Mouse (Mus musculus): Measurements from ENCODE around the gene Naa38. TPM values are rescaled to one million over a fixed set of nuclear protein-coding genes. Genes with fewer than 3 reads are reported as not detected.
A peak's percentile ranks its signal among the peaks of the same experiment; 100 is the strongest.
"Not testable (repeated sequence)": the region's sequence is repeated elsewhere in the genome, so short reads cannot be mapped to it uniquely, and the experiment has no call there.

The Naa38 gene
- polyA plus RNA-seq (2016; fragmentation: Nextera tagmentation; extraction: Ambion mirVana): 148 and 159 TPM in 2 replicates

DNA sequence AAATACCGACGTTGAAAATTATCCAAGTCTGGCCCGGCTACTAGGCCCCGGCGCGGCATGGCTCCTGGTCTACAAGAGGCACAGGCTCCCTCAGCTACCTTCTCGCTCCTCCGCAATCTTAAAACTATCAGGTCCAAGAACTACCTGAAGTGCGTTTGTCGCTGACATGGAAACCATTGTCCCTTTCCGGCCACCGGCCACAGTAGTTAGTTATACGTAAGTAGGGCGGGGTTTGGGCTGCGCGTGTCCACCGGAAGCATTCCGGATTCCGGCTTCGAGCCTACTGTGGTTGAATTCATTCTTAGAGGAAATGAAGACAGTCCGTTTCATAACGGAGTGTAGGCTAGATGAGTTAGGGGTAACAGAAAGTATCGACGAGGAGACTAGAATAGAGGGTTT is at the start of gene Naa38, which contains the start of gene Cyb5d1:
Naa38 (plus strand) TSS at position 253 of the 399 bp plus-strand sequence.
Cyb5d1 (minus strand) TSS at position 397 of the 399 bp plus-strand sequence.
- Histone ChIP-seq H3K4me1 (replicated peaks) (peaks cover 52% of the 10 kb centered on the region), H3K4me3 (peak within 1 kb of the TSS; percentile 77), H3K27ac (peak within 1 kb of the TSS; percentile 99), H3K27me3 (ENCODE audit: insufficient read depth, poor library complexity, severe bottlenecking) (peaks cover 19% of the 10 kb centered on the region), H3K36me3 (peaks cover 24% of the 10 kb centered on the region)
- peak; percentile 85 for DNase-seq (ENCODE audit: low spot score)
- under 1% methylated on average over 24 of the region's 24 CpGs for WGBS
- not testable (repeated sequence) for H3K9me3 ChIP-seq

DNA sequence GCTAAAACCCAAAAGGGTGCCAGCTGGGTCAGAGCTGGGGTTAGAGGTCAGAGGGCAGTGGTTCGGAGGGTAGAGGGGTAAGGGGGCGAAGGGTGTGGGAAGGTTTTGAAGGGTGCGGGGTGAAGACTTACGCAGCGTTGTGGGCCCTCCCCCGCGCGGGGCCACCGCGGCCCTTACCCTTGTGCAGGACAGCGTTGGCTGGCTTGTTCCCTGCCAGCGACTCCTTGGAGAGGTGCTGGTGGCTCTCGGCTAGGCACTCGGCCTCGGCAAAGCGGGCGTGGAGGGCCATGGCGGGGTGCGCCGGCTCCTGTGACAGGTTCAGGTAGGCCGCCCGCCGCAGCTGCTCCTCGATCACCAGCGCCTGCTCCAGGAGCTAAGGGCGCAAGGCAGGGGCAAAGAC is 48.8 kb upstream of the Naa38 start:
- no peak for DNase-seq (ENCODE audit: low spot score)
- no peak overlapping the region for H3K27ac ChIP-seq
- H3K4me3 ChIP-seq: no peak overlapping the region
- no peaks in the 10 kb centered on the region for H3K9me3 ChIP-seq
- H3K4me1 ChIP-seq (replicated peaks): peaks cover 6% of the 10 kb centered on the region; the same call in 1 of the 2 replicates
- H3K27me3 ChIP-seq (ENCODE audit: insufficient read depth, poor library complexity, severe bottlenecking): peaks cover 4% of the 10 kb centered on the region; the same call in 1 of the 2 replicates
- peaks cover 88% of the 10 kb centered on the region for H3K36me3 ChIP-seq
- 90% methylated on average over 26 of the region's 26 CpGs for WGBS

DNA sequence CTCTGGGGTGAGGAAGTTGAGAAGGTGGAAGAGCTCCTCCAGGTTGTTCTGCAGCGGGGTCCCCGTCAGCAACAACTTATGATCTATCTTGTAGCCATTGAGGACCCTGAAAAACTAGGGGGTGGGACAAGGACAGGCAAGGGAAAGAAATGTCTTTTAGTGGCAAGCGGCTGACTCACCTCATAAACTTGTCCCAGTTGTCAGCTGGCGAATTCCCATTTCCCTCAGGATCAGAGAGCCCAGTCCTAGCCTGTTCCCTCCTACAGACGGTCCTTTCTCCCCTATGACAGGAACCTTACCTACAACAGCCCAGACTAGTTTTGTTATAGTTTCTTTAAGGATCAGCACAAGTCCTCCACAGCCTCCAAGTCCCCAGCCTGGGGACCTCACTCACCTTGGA is 38.7 kb upstream of the Naa38 start:
- Histone ChIP-seq H3K4me1 (replicated peaks) (peaks cover 6% of the 10 kb centered on the region; the same call in 1 of the 2 replicates), H3K9me3 (no peaks in the 10 kb centered on the region), H3K36me3 (peaks cover 99% of the 10 kb centered on the region), H3K27ac (no peak overlapping the region), H3K27me3 (ENCODE audit: insufficient read depth, poor library complexity, severe bottlenecking) (no peaks in the 10 kb centered on the region), H3K4me3 (no peak overlapping the region)
- WGBS: 96% methylated on average over 5 of the region's 5 CpGs
- no peak for DNase-seq (ENCODE audit: low spot score)

DNA sequence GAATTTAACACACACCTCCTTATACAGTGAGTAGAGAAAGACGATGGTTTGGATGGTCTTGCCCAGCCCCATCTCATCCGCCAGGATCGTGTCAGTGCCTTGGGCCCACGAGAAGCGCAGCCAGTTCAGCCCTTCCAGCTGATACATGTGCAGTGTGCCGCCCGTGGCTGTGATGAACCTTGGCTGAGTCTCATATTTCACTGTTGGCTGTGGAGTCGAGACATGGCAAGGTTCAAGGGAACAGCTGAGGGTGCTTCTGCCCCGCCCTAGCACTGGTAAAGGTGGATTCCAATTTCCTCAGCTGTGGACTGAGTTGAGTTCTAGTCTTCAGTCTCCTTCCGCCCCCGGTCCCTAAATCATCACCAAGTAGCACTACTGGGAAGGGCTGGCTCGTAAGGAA is 37.6 kb upstream of the Naa38 start:
- no peak for DNase-seq (ENCODE audit: low spot score)
- WGBS: 92% methylated on average over 12 of the region's 12 CpGs
- Histone ChIP-seq H3K4me1 (replicated peaks) (peaks cover 15% of the 10 kb centered on the region; the same call in 1 of the 2 replicates), H3K9me3 (no peaks in the 10 kb centered on the region), H3K27ac (no peak overlapping the region), H3K36me3 (peaks cover 99% of the 10 kb centered on the region), H3K27me3 (ENCODE audit: insufficient read depth, poor library complexity, severe bottlenecking) (no peaks in the 10 kb centered on the region), H3K4me3 (no peak overlapping the region)

DNA sequence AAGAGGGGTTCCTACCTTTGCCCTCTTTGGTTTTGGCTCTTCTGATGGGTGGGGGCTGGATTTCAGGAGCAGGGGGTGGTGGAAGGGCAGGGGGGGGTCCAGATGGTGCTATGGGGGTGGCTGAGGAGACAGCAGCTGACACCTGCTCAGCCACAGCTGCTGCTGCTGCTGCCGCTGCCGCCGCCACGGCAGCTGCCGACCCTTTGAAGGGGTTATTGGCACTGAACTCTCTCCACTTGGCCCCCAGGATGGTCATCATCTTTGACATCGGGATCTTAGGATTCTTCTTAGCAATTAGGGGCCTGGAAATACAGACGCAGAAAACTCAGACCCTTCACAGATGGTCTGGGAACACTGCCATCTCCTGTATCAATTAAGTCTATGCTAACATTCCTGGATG is 33.3 kb upstream of the Naa38 start:
- H3K9me3 ChIP-seq: no peaks in the 10 kb centered on the region
- no peak for DNase-seq (ENCODE audit: low spot score)
- peak overlapping the region; percentile 17; the same call in 1 of the 2 replicates for H3K27ac ChIP-seq
- H3K4me1 ChIP-seq (replicated peaks): peaks cover 44% of the 10 kb centered on the region
- no peaks in the 10 kb centered on the region for H3K27me3 ChIP-seq (ENCODE audit: insufficient read depth, poor library complexity, severe bottlenecking)
- peaks cover 74% of the 10 kb centered on the region for H3K36me3 ChIP-seq
- 79% methylated on average over 7 of the region's 7 CpGs for WGBS
- no peak overlapping the region for H3K4me3 ChIP-seq

DNA sequence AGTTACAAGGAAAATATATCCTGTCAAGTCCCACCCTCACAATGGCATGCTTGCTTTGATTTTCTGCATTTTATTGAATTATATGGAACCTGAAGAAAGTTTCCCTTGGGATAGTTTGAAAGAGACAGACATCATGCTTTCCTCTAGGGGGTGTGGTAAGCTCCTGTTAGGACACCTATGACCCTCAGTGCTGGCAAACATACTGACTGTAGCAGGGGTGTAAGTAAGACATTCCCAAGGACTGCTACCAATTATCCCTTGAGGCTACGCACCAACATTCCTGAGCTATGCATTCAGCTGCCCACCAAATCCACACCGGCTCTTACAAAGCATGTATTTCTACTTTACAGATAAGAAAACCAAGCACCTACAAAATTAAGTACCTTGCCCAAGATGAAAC is 32.8 kb upstream of the Naa38 start:
- WGBS: 76% methylated on average over 2 of the region's 2 CpGs
- no peak for DNase-seq (ENCODE audit: low spot score)
- H3K9me3 ChIP-seq: no peaks in the 10 kb centered on the region
- H3K36me3 ChIP-seq: peaks cover 70% of the 10 kb centered on the region
- H3K27ac ChIP-seq: no peak overlapping the region
- no peaks in the 10 kb centered on the region for H3K27me3 ChIP-seq (ENCODE audit: insufficient read depth, poor library complexity, severe bottlenecking)
- H3K4me1 ChIP-seq (replicated peaks): peaks cover 49% of the 10 kb centered on the region
- no peak overlapping the region for H3K4me3 ChIP-seq

DNA sequence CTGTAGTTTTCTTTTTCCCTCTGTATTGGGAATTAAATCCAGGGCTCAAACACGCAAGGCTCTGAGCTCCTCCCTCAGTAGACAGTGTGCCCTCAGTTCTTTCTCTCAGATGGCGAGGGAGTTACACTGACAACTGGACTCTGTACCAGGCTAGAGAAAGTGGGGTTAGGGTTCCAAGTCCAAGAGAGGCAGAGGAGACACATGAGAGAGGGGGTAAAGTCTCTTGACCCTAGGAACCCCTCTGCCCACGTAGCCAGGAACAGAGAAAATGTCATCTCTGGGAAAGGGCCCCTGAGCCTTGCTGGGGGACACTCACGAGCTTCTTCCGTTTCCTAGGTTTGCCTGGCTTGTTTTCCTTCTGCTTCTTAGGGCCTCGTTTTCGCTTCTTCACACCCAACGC is 30.9 kb upstream of the Naa38 start:
- Histone ChIP-seq H3K36me3 (peaks cover 51% of the 10 kb centered on the region), H3K27ac (peak overlapping the region; percentile 100), H3K4me3 (peak overlapping the region; percentile 89), H3K9me3 (no peaks in the 10 kb centered on the region), H3K4me1 (replicated peaks) (peaks cover 66% of the 10 kb centered on the region), H3K27me3 (ENCODE audit: insufficient read depth, poor library complexity, severe bottlenecking) (no peaks in the 10 kb centered on the region)
- no peak for DNase-seq (ENCODE audit: low spot score)
- WGBS: 49% methylated on average over 8 of the region's 8 CpGs

DNA sequence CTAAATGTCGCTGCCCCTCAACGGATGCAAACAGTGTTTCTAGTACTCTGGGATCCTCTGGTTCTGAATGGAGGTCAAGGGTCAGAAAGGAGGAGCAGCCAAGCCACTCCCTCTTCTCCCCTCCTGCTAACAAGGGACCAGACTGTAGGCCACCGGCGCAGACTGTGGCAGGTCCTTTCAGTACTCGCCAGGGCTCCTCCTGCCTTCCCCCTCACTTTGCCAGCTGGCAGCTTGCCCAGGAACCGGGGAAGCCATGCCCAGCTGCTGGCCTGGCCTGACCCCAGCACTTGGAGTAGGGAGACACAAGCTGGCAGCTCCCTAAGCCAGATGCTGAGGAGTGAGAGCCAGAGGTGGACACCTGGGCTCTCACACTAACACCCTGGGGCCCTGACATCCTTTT is 30.4 kb upstream of the Naa38 start:
- H3K4me3 ChIP-seq: peak overlapping the region; percentile 89
- WGBS: 0% methylated on average over 6 of the region's 6 CpGs

DNA sequence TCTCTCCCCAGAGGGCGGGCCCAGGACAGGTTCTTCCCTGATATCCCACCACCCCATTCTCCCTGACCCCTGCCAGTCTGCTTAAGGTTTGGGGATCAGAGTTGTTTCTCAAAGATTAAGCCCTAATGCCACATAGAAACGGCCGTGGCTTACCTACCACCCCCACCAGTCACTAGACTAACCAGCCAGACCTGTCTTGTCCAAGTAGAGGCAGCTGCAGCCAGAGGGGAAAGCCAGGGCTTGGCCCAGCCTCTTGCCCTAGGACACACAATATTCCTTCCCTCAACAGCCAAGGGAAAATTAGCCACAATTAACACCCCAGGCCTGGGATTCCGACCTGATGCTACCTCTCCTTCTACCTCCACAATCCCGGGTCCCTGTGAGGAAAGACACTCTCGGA is 29.6 kb upstream of the Naa38 start:
- Histone ChIP-seq H3K9me3 (no peaks in the 10 kb centered on the region), H3K27ac (peak overlapping the region; percentile 100), H3K36me3 (peaks cover 37% of the 10 kb centered on the region), H3K4me1 (replicated peaks) (peaks cover 78% of the 10 kb centered on the region), H3K4me3 (peak overlapping the region; percentile 89), H3K27me3 (ENCODE audit: insufficient read depth, poor library complexity, severe bottlenecking) (no peaks in the 10 kb centered on the region)
- no peak for DNase-seq (ENCODE audit: low spot score)
- 33% methylated on average over 6 of the region's 6 CpGs for WGBS

More for the DNA sequence above, 30.4 kb upstream of the Naa38 start:
- Histone ChIP-seq H3K27ac (peak overlapping the region; percentile 100), H3K9me3 (no peaks in the 10 kb centered on the region), H3K36me3 (peaks cover 46% of the 10 kb centered on the region), H3K4me1 (replicated peaks) (peaks cover 70% of the 10 kb centered on the region), H3K27me3 (ENCODE audit: insufficient read depth, poor library complexity, severe bottlenecking) (no peaks in the 10 kb centered on the region)
- DNase-seq (ENCODE audit: low spot score): peak; percentile 59

DNA sequence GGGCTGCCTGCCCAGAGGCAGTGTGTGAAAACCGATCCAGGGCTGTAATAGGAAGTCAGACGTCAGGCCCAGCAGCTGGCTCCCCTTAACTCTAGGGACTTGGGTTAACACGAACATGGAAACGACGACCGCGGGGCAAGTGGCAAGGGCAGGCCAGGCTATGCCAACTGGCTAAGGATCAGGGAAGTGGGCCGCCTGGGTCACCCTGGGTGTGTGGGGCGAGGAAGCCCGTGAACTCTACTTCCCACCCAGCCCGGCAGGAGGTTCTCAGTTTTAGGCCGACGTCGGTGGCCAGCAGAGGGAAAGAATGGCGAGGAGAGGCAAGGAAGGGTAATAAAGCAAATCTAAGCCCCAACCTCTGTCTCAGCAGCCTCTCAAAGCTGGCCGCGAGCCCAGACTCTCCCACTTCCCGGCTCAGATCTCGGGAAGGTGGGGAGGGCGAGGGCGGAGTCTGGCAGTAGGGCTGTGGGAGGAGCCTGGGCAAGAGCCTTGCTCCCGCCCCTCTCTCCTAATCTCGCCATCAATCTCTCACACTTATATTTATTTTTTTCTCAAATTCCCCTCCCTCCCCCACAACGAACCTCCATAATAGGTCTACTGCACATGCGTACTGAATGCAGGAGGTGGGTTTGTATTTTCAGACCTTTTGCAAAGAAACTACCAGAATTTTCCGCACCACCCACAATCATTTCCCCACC is 29.0 kb upstream of the Naa38 start:
- peaks cover 81% of the 10 kb centered on the region for H3K4me1 ChIP-seq (replicated peaks)
- H3K36me3 ChIP-seq: peaks cover 32% of the 10 kb centered on the region
- WGBS: 1% methylated on average over 26 of the region's 26 CpGs
- H3K4me3 ChIP-seq: peak overlapping the region; percentile 89
- no peaks in the 10 kb centered on the region for H3K27me3 ChIP-seq (ENCODE audit: insufficient read depth, poor library complexity, severe bottlenecking)
- H3K27ac ChIP-seq: peak overlapping the region; percentile 100
- DNase-seq (ENCODE audit: low spot score): peak; percentile 87
- no peaks in the 10 kb centered on the region for H3K9me3 ChIP-seq

DNA sequence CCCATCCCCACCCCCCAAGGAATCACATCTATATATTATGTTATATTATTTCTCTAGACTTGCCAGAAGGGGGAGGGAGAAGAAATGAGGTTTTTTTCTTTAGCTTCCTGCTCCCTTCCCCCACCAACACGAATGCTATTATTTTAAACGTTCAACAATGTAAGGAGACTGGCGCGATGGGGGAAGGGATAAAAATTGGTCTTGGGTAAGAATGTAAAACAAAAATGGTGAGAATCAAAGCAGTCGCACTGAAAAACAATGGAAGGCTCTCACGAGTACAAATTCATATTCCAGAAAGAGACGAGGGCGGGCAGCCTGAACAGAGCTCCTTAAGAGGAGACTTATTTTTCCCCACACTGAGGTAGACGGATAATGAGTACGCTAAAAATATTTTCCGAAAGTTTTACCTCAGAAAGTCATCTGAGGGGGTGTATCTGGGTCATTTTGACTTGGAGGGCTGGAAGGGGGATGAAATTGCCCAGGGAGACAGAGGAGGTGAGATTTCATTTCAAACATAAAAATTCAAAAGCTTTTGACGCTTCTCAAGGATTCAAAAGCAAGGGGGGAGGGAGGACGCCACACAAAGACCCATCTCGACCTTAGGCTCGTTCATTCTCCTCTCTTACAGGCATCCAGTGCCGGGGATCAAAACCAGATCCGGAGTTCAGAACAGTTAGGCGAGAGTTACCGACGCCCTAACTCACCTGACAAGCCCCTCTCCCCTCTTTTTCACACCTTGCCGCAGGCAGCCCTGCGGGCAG is 28.3 kb upstream of the Naa38 start:
- Histone ChIP-seq H3K27ac (peak overlapping the region; percentile 100), H3K4me1 (replicated peaks) (peaks cover 81% of the 10 kb centered on the region), H3K4me3 (peak overlapping the region; percentile 89), H3K9me3 (no peaks in the 10 kb centered on the region), H3K27me3 (ENCODE audit: insufficient read depth, poor library complexity, severe bottlenecking) (no peaks in the 10 kb centered on the region), H3K36me3 (peaks cover 24% of the 10 kb centered on the region)
- peak; percentile 56 for DNase-seq (ENCODE audit: low spot score)
- WGBS: under 1% methylated on average over 22 of the region's 22 CpGs

DNA sequence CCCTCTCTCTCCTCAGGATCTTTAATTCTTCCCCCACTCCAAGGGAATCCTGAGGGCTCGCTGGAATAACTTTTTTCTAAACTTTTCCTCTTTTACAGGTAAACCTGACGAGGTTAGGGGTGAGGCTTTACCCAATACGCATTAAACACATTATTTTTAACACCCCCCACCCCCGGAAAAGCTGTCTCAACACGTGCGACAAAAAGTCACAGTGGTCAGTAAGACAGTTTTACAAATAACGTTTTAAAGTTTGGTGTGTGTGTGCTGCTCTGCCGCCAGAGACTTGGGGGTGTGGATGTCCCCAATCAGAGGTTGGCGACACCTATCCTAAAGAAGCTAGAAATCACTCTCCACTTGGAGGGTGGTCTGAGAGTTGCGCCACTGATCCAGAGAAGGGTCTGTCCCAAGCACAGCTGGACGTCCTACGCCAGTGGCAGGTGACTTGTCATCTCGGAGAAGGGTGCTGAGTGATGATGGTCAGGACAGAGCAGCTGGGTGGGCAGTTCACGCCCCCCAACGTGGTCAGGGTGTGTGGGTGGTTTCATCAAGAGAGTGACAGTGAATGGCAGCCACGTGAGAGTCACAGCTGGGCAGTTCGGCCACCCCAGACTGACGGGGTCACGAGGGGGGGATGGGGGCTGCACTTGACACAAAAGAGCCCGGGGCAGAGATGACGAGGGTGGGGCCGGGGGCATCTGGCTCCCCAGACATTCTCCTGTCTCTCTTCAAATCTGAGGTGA is 27.5 kb upstream of the Naa38 start:
- Histone ChIP-seq H3K36me3 (peaks cover 23% of the 10 kb centered on the region), H3K4me3 (peak overlapping the region; percentile 89), H3K4me1 (replicated peaks) (peaks cover 83% of the 10 kb centered on the region), H3K27ac (peak overlapping the region; percentile 100), H3K9me3 (no peaks in the 10 kb centered on the region), H3K27me3 (ENCODE audit: insufficient read depth, poor library complexity, severe bottlenecking) (no peaks in the 10 kb centered on the region)
- WGBS: under 1% methylated on average over 22 of the region's 22 CpGs
- peak; percentile 88 for DNase-seq (ENCODE audit: low spot score)
